Mouse (Mus musculus): ENCODE measurements around the gene Map4k2. TPM values are rescaled to one million over a fixed set of nuclear protein-coding genes. Genes with fewer than 3 reads are reported as not detected.

Map4k2 gene
- polyA plus RNA-seq, 1 experiment = 10.7 TPM

DNA sequence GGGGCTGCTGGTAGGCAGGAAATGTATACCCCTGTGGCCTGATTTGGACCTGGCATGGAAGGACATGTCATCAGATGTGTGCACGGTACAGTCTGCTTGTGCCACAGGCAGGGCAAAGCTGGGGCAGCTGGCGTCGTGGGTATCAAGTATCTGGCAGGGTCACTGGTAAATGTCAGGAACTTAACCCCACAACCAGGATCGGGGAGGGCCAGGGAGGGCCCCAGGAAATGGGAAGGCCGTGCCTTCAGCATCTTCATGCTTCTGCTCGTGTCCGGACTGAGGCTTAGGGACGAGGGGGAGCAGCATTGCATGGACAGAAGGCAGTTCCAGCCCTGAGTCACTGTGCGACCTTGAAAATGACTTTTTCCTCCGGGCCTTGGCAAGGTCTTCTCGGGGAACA lies 44.0 kb downstream of the Map4k2 start:
- TF ChIP-seq CTCF (IDR thresholded peaks at IDR 0.05; ENCODE audit: low read depth, low read length) (no peak), EP300 (IDR thresholded peaks at IDR 0.05; ENCODE audit: insufficient read depth, low read depth, low read length) (no peak), POLR2A (IDR thresholded peaks at IDR 0.05; ENCODE audit: insufficient read depth, low read length) (no peak)
- no peak overlapping the region for H3K27ac ChIP-seq (ENCODE audit: insufficient read depth, low read length)
- H3K4me3 ChIP-seq (ENCODE audit: low read depth, low read length) = no peak overlapping the region
- no peaks in the 10 kb centered on the region for H3K9me3 ChIP-seq (replicated peaks; ENCODE audit: control insufficient read depth, insufficient read depth, low read length, poor library complexity, severe bottlenecking)
- no peaks in the 10 kb centered on the region for H3K36me3 ChIP-seq (ENCODE audit: control insufficient read depth, insufficient read depth, low read length, poor library complexity, severe bottlenecking)
- no peaks in the 10 kb centered on the region for H3K27me3 ChIP-seq (ENCODE audit: control insufficient read depth, insufficient read depth, low read length, poor library complexity, severe bottlenecking)
- no peak overlapping the region for H3K9ac ChIP-seq (ENCODE audit: low read depth, poor library complexity, severe bottlenecking)
- H3K4me1 ChIP-seq (ENCODE audit: control insufficient read depth, insufficient read depth, low read length) = no peaks in the 10 kb centered on the region

DNA sequence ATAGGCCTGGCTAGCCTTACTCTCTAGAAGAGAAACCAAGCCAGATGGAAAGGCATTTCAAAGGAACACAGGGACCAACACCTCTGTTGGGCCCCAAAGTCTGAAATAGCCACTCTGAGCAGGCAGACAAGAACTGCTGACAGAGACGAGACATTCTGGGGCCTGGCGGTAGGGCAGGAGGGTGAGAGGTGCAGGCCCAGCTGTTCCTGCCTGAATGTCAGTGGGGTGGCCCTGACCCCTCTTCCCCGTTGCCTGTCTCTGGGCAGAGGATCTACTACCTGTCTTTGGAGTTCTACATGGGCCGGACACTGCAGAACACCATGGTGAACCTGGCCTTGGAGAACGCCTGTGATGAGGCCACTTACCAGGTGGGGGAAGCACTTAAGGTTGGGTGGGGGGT lies 44.5 kb downstream of the Map4k2 start:
- Histone ChIP-seq H3K9ac (ENCODE audit: low read depth, poor library complexity, severe bottlenecking) (no peak overlapping the region), H3K4me1 (ENCODE audit: control insufficient read depth, insufficient read depth, low read length) (peaks cover 1% of the 10 kb centered on the region), H3K36me3 (ENCODE audit: control insufficient read depth, insufficient read depth, low read length, poor library complexity, severe bottlenecking) (no peaks in the 10 kb centered on the region), H3K27ac (ENCODE audit: insufficient read depth, low read length) (no peak overlapping the region), H3K27me3 (ENCODE audit: control insufficient read depth, insufficient read depth, low read length, poor library complexity, severe bottlenecking) (no peaks in the 10 kb centered on the region), H3K9me3 (replicated peaks; ENCODE audit: control insufficient read depth, insufficient read depth, low read length, poor library complexity, severe bottlenecking) (no peaks in the 10 kb centered on the region), H3K4me3 (ENCODE audit: low read depth, low read length) (no peak overlapping the region)
- TF ChIP-seq POLR2A (IDR thresholded peaks at IDR 0.05; ENCODE audit: insufficient read depth, low read length) = no peak
- TF ChIP-seq EP300 (IDR thresholded peaks at IDR 0.05; ENCODE audit: insufficient read depth, low read depth, low read length) = no peak
- TF ChIP-seq CTCF (IDR thresholded peaks at IDR 0.05; ENCODE audit: low read depth, low read length) = no peak

DNA sequence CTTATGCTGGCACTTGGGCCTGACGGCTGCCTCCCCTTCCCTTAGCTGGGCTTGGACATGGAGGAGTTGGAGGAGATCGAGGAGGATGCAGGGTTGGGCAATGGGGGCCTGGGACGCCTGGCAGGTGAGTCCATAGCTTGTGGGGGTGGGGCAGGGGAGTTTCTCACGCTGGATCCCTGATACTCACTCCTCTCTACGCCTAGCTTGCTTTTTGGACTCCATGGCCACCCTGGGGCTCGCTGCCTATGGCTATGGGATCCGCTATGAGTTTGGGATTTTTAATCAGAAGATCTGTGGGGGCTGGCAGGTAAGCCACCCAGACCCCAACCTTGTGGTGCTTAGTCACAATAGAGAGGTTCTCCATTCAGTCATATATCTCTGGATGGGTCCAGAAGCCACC lies 44.9 kb downstream of the Map4k2 start:
- TF ChIP-seq POLR2A (IDR thresholded peaks at IDR 0.05; ENCODE audit: insufficient read depth, low read length) (no peak), EP300 (IDR thresholded peaks at IDR 0.05; ENCODE audit: insufficient read depth, low read depth, low read length) (no peak), CTCF (IDR thresholded peaks at IDR 0.05; ENCODE audit: low read depth, low read length) (no peak)

GRCm38 (mm10) chr19:6386234-6386633 lies 45.3 kb downstream of the Map4k2 start:
- Histone ChIP-seq H3K4me1 (ENCODE audit: control insufficient read depth, insufficient read depth, low read length) (peaks cover 3% of the 10 kb centered on the region), H3K27ac (ENCODE audit: insufficient read depth, low read length) (no peak overlapping the region), H3K9me3 (replicated peaks; ENCODE audit: control insufficient read depth, insufficient read depth, low read length, poor library complexity, severe bottlenecking) (no peaks in the 10 kb centered on the region), H3K9ac (ENCODE audit: low read depth, poor library complexity, severe bottlenecking) (no peak overlapping the region), H3K4me3 (ENCODE audit: low read depth, low read length) (no peak overlapping the region), H3K27me3 (ENCODE audit: control insufficient read depth, insufficient read depth, low read length, poor library complexity, severe bottlenecking) (no peaks in the 10 kb centered on the region), H3K36me3 (ENCODE audit: control insufficient read depth, insufficient read depth, low read length, poor library complexity, severe bottlenecking) (no peaks in the 10 kb centered on the region)
- no peak for TF ChIP-seq CTCF (IDR thresholded peaks at IDR 0.05; ENCODE audit: low read depth, low read length)
- TF ChIP-seq EP300 (IDR thresholded peaks at IDR 0.05; ENCODE audit: insufficient read depth, low read depth, low read length) = no peak
- TF ChIP-seq POLR2A (IDR thresholded peaks at IDR 0.05; ENCODE audit: insufficient read depth, low read length) = no peak

More for the DNA sequence above, 44.9 kb downstream of the Map4k2 start:
- Histone ChIP-seq H3K27ac (ENCODE audit: insufficient read depth, low read length) (no peak overlapping the region), H3K9ac (ENCODE audit: low read depth, poor library complexity, severe bottlenecking) (no peak overlapping the region), H3K36me3 (ENCODE audit: control insufficient read depth, insufficient read depth, low read length, poor library complexity, severe bottlenecking) (no peaks in the 10 kb centered on the region), H3K27me3 (ENCODE audit: control insufficient read depth, insufficient read depth, low read length, poor library complexity, severe bottlenecking) (no peaks in the 10 kb centered on the region), H3K4me3 (ENCODE audit: low read depth, low read length) (no peak overlapping the region), H3K9me3 (replicated peaks; ENCODE audit: control insufficient read depth, insufficient read depth, low read length, poor library complexity, severe bottlenecking) (no peaks in the 10 kb centered on the region), H3K4me1 (ENCODE audit: control insufficient read depth, insufficient read depth, low read length) (peaks cover 3% of the 10 kb centered on the region)

DNA sequence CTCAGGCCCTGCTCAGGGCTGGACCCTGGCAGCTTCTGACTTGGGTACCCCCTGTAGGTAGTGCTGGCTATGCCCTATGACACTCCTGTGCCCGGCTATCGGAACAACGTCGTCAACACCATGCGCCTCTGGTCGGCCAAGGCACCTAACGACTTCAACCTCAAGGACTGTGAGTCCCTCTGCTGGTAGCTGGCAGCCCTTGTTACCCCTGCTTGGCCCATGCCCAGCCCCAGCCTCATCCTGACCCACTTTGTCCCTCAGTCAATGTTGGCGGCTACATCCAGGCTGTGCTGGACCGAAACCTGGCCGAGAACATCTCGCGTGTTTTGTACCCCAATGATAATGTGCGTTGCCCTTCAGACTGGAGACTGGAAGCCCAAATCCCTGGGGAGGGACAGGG lies 47.1 kb downstream of the Map4k2 start:
- TF ChIP-seq EP300 (IDR thresholded peaks at IDR 0.05; ENCODE audit: insufficient read depth, low read depth, low read length) (no peak), CTCF (IDR thresholded peaks at IDR 0.05; ENCODE audit: low read depth, low read length) (peak; percentile 2), POLR2A (IDR thresholded peaks at IDR 0.05; ENCODE audit: insufficient read depth, low read length) (no peak)
- no peaks in the 10 kb centered on the region for H3K27me3 ChIP-seq (ENCODE audit: control insufficient read depth, insufficient read depth, low read length, poor library complexity, severe bottlenecking)
- no peaks in the 10 kb centered on the region for H3K36me3 ChIP-seq (ENCODE audit: control insufficient read depth, insufficient read depth, low read length, poor library complexity, severe bottlenecking)
- no peaks in the 10 kb centered on the region for H3K9me3 ChIP-seq (replicated peaks; ENCODE audit: control insufficient read depth, insufficient read depth, low read length, poor library complexity, severe bottlenecking)
- no peak overlapping the region for H3K4me3 ChIP-seq (ENCODE audit: low read depth, low read length)
- H3K9ac ChIP-seq (ENCODE audit: low read depth, poor library complexity, severe bottlenecking) = no peak overlapping the region
- no peak overlapping the region for H3K27ac ChIP-seq (ENCODE audit: insufficient read depth, low read length)
- peaks cover 3% of the 10 kb centered on the region for H3K4me1 ChIP-seq (ENCODE audit: control insufficient read depth, insufficient read depth, low read length)

DNA sequence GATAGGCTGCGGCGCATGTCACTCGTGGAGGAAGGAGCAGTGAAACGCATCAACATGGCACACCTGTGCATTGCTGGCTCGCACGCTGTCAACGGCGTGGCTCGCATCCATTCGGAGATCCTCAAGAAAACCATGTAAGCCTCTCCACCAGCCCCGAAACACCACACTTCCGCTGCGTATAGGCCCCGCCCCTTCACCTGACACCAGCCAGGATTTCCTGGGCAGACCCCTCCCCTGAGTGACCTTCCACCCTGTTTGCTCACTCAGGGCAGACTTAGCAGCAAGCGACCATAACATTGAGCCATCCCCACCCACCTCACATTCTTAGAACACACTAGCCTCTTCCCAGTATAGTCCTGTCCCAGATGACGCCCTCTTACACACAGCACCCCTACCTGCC lies 48.9 kb downstream of the Map4k2 start:
- Histone ChIP-seq H3K27me3 (ENCODE audit: control insufficient read depth, insufficient read depth, low read length, poor library complexity, severe bottlenecking) (no peaks in the 10 kb centered on the region), H3K36me3 (ENCODE audit: control insufficient read depth, insufficient read depth, low read length, poor library complexity, severe bottlenecking) (no peaks in the 10 kb centered on the region), H3K4me3 (ENCODE audit: low read depth, low read length) (peak overlapping the region; percentile 72), H3K4me1 (ENCODE audit: control insufficient read depth, insufficient read depth, low read length) (peaks cover 3% of the 10 kb centered on the region), H3K27ac (ENCODE audit: insufficient read depth, low read length) (0 out of 2 replicates have a peak overlapping the region, but pooled peaks have one; percentile 7), H3K9me3 (replicated peaks; ENCODE audit: control insufficient read depth, insufficient read depth, low read length, poor library complexity, severe bottlenecking) (no peaks in the 10 kb centered on the region), H3K9ac (ENCODE audit: low read depth, poor library complexity, severe bottlenecking) (peak overlapping the region; percentile 24; the same call in 1 of the 2 replicates)
- TF ChIP-seq POLR2A (IDR thresholded peaks at IDR 0.05; ENCODE audit: insufficient read depth, low read length) (peak; percentile 75), EP300 (IDR thresholded peaks at IDR 0.05; ENCODE audit: insufficient read depth, low read depth, low read length) (peak; percentile 55; the same call in 1 of the 2 replicates), CTCF (IDR thresholded peaks at IDR 0.05; ENCODE audit: low read depth, low read length) (no peak)

Data from ES-Bruce4 (cell line).